In the genomic region with DNA sequence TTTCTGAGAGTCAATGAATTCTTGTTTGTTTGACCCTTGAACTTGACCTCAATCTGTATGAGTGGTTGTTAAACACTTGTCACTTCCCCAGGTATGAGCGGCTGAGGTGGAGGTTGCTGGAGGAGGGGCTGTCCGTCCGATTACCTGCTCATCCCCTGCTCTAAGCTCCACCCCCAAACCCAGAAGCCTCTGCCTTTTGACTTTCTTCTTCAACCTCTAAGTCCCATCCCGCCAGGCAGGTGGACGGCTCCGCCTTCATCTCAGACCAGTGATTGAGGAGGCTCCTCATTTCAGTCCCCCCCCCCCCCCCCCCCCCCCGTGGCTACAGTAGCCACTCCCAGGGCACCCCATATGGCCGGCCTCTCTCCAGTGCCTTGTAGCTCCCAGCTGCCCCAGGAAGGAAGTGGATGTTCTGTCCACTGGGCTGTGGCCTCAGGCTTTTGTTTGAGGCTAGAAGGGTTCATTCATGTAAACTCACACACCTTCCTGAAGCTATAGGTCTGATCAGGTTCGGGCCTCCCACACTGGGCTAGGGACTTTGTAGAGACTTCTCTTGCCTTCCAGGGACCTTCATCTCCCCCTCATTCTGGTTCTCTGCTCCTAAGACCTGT, we compare ENCODE assay signal across 8 mouse cellular contexts. TPM values are rescaled to one million over a fixed set of nuclear protein-coding genes. Genes with fewer than 3 reads are reported as not detected.
DNase-seq lines count a peak whose midpoint lies in the region; ATAC-seq and TF ChIP-seq lines count a peak whose summit lies in the region.

No protein-coding gene starts in this region.

- DNase-seq in heart, embryonic 10.5 days (ENCODE audit: low spot score): no peak
- DNase-seq in heart, adult 8-10 months (ENCODE audit: low spot score): no peak
- DNase-seq in ES-CJ7 (ENCODE audit: low read depth, low spot score): peak; percentile 81
- DNase-seq in lung, embryonic 14.5 days: no peak
- no peak for DNase-seq in thymus, postnatal 25 days
- no peak for DNase-seq in cerebellum, adult 11-12 months

- WGBS in heart, embryonic 10.5 days: 39% methylated on average over 7 of the region's 9 CpGs
- 42% methylated on average over 8 of the region's 9 CpGs for WGBS in hindbrain, embryonic 13.5 days
- WGBS in lung, embryonic 14.5 days: 27% methylated on average over 9 of the region's 9 CpGs

- peaks cover 45% of the 10 kb centered on the region for H3K4me1 ChIP-seq in heart, embryonic 10.5 days
- peaks cover 25% of the 10 kb centered on the region for H3K4me1 ChIP-seq in hindbrain, embryonic 13.5 days (replicated peaks)
- H3K4me1 ChIP-seq in lung, embryonic 14.5 days (ENCODE audit: insufficient read depth): peaks cover 19% of the 10 kb centered on the region

- H3K36me3 ChIP-seq in heart, embryonic 10.5 days: no peaks in the 10 kb centered on the region
- H3K36me3 ChIP-seq in hindbrain, embryonic 13.5 days: no peaks in the 10 kb centered on the region
- no peaks in the 10 kb centered on the region for H3K36me3 ChIP-seq in lung, embryonic 14.5 days (ENCODE audit: insufficient read depth)

- no peak overlapping the region for H3K9ac ChIP-seq in hindbrain, embryonic 13.5 days
- no peak overlapping the region for H3K9ac ChIP-seq in lung, embryonic 14.5 days

- peaks cover 17% of the 10 kb centered on the region; the same call in 1 of the 2 replicates for H3K27me3 ChIP-seq in heart, embryonic 10.5 days (ENCODE audit: insufficient read depth, poor library complexity, severe bottlenecking)
- peaks cover 6% of the 10 kb centered on the region; the same call in 1 of the 2 replicates for H3K27me3 ChIP-seq in hindbrain, embryonic 13.5 days
- no peaks in the 10 kb centered on the region for H3K27me3 ChIP-seq in lung, embryonic 14.5 days (ENCODE audit: insufficient read depth, low read length)

- TF ChIP-seq CTCF in lung, embryonic 14.5 days (IDR thresholded peaks at IDR 0.05; ENCODE audit: low read depth): no peak

- H3K9me3 ChIP-seq in heart, embryonic 10.5 days: no peaks in the 10 kb centered on the region
- H3K9me3 ChIP-seq in hindbrain, embryonic 13.5 days: no peaks in the 10 kb centered on the region
- no peaks in the 10 kb centered on the region for H3K9me3 ChIP-seq in lung, embryonic 14.5 days (ENCODE audit: low read depth, low read length)

- no peak for ATAC-seq in hindbrain, embryonic 13.5 days (ENCODE audit: low FRiP score)
- no peak for ATAC-seq in lung, embryonic 14.5 days (ENCODE audit: insufficient read depth)
- ATAC-seq in monocyte, adult 5-6 weeks (replicated peaks; ENCODE audit: insufficient number of reproducible peaks, low FRiP score, low TSS enrichment, poor library complexity, severe bottlenecking): no peak

- no peak overlapping the region for H3K4me2 ChIP-seq in hindbrain, embryonic 13.5 days
- peak overlapping the region; percentile 47 for H3K4me2 ChIP-seq in lung, embryonic 14.5 days

- peak overlapping the region; percentile 23; the same call in 1 of the 2 replicates for H3K4me3 ChIP-seq in heart, embryonic 10.5 days
- H3K4me3 ChIP-seq in hindbrain, embryonic 13.5 days: no peak overlapping the region
- H3K4me3 ChIP-seq in lung, embryonic 14.5 days (ENCODE audit: low read depth, low read length): 0 out of 2 replicates have a peak overlapping the region, but pooled peaks have one; percentile 0

- peak overlapping the region; percentile 85 for H3K27ac ChIP-seq in heart, embryonic 10.5 days
- H3K27ac ChIP-seq in hindbrain, embryonic 13.5 days: peak overlapping the region; percentile 79; the same call in 1 of the 2 replicates
- peak overlapping the region; percentile 93 for H3K27ac ChIP-seq in lung, embryonic 14.5 days (ENCODE audit: low read depth)

RNA-seq across cellular contexts. Expression of gene 1600014C23Rik, which starts 34.0 kb away (rescaled TPM):
- 0.62 TPM in 1 of 2 replicates, not detected in the other for polyA plus RNA-seq in heart, embryonic 10.5 days (2016; fragmentation: Nextera tagmentation; extraction: Ambion mirVana)
- 1 to 10 TPM in 1 of 4 experiments, under 1 TPM in 3; 0.56 to 1.2 (median 0.94) TPM for total RNA-seq in heart, adult 8-10 months (2022)
- polyA plus RNA-seq in hindbrain, embryonic 13.5 days (2015; fragmentation: Nextera tagmentation; extraction: Ambion mirVana): not detected in 2 replicates
- not detected in 2 replicates for polyA plus RNA-seq in lung, embryonic 14.5 days (2014; fragmentation: Nextera tagmentation; extraction: Ambion mirVana)
- not detected in 3 replicates for total RNA-seq in monocyte, adult 5-6 weeks (2017)
